Mouse (Mus musculus): ENCODE results near the gene Fuz.

DNA sequence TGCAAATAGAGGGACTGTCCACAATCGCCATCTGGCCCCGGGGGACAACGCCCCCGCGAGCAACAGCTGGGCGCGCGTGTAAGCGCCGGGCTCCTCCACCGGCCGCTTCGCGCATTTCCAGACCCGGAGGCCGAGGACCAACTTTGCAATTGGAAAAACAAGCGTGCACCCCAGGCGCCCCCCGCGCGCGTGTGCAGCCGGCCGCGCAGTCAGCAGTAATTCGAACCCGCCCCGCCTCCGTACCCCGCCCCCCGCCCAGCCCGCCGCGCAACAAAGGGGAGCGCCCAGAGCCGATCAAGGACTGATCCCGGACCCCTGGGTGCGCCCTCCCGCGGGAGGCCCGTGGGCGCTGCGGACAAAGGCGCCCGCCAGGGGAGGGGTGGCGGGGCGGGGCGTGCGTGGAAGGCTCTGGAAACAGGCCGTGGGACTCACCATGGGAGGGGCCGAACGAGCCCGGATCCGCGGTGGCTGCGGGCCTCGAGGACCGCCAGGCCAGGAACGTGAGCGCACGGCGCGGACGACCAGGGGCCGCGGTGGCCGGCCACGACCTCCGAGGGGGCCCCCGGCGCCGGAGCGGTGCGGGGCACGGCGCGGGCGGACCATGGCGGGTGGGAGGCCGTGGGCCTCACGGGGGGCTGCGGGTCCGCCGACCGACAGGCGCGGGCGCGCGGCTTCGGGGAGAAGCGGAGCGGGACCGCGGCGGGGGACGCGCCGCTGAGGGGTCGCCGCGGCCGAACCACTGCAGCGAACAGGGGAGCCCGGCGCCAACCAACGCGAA lies 26.8 kb upstream of the Fuz start:
- TF ChIP-seq POLR2A (IDR thresholded peaks at IDR 0.05; ENCODE audit: extremely low read depth, insufficient read depth, low read length) (no peak), CTCF (IDR thresholded peaks at IDR 0.05; ENCODE audit: low read depth, low read length) (no peak)

Data from liver, adult 2 months (tissue).